Mouse (Mus musculus) CD4-positive helper T cell, adult 2 months (primary cell): ENCODE results near the gene Syce3.
A peak's percentile ranks its signal among the peaks of the same experiment; 100 is the strongest.

Source experiments
- DNase-seq: peaks from one replicate; pipeline ENCODE4 v3.0.0-alpha.2; 2012; ENCODE audit warnings: low read depth, missing footprints, low spot score

Syce3 gene

GRCm38 (mm10) chr15:89410118-89410517, at the start of gene Syce3:
TSS of gene Syce3 (minus strand) at chr15:89410503.
- DNase-seq, result no peak

GRCm38 (mm10) chr15:89459821-89460220, 49.5 kb upstream of the Syce3 start:
- DNase-seq, result no peak

GRCm38 (mm10) chr15:89458942-89459341, 48.6 kb upstream of the Syce3 start:
- DNase-seq, result no peak

GRCm38 (mm10) chr15:89455642-89456041, 45.3 kb upstream of the Syce3 start:
- no peak for DNase-seq

GRCm38 (mm10) chr15:89454857-89455256, 44.6 kb upstream of the Syce3 start:
- DNase-seq, result no peak

- DNase-seq, result no peak
Measured at GRCm38 (mm10) chr15:89453865-89454478, 43.7 kb upstream of the Syce3 start, which contains the start of gene Mapk8ip2. TSS of gene Mapk8ip2 (plus strand) at chr15:89453913.

GRCm38 (mm10) chr15:89452906-89453864, 42.9 kb upstream of the Syce3 start:
- DNase-seq, result peak; percentile 55

- no peak for DNase-seq
Measured at GRCm38 (mm10) chr15:89442486-89443070, 32.3 kb upstream of the Syce3 start.

- no peak for DNase-seq
Measured at GRCm38 (mm10) chr15:89435878-89436277, 25.6 kb upstream of the Syce3 start.

- DNase-seq, result no peak
Measured at GRCm38 (mm10) chr15:89434136-89434535, 23.8 kb upstream of the Syce3 start.

- no peak for DNase-seq
Measured at GRCm38 (mm10) chr15:89432946-89433345, 22.6 kb upstream of the Syce3 start.

GRCm38 (mm10) chr15:89431806-89432205, 21.5 kb upstream of the Syce3 start:
- no peak for DNase-seq

GRCm38 (mm10) chr15:89431271-89431670, 21.0 kb upstream of the Syce3 start:
- DNase-seq, result no peak

- DNase-seq, result peak; percentile 26
Measured at GRCm38 (mm10) chr15:89430771-89431170, 20.5 kb upstream of the Syce3 start.

- DNase-seq, result no peak
Measured at GRCm38 (mm10) chr15:89430341-89430740, 20.0 kb upstream of the Syce3 start.

GRCm38 (mm10) chr15:89429352-89430221, 19.3 kb upstream of the Syce3 start, which contains the start of the genes C730034F03Rik, Gm44502 and Chkb:
TSS of gene C730034F03Rik (plus strand) at chr15:89429589.
TSS of gene Gm44502 (minus strand) at chr15:89429696.
TSS of gene Chkb (minus strand) at chr15:89429908.
- DNase-seq, result peak; percentile 97

GRCm38 (mm10) chr15:89428821-89429351, 18.6 kb upstream of the Syce3 start:
- no peak for DNase-seq

GRCm38 (mm10) chr15:89428136-89428790, 18.0 kb upstream of the Syce3 start:
- DNase-seq, result peak; percentile 7

- no peak for DNase-seq
Measured at GRCm38 (mm10) chr15:89426716-89427115, 16.4 kb upstream of the Syce3 start.

GRCm38 (mm10) chr15:89425711-89426121, 15.4 kb upstream of the Syce3 start, which contains the start of gene Cpt1b:
TSS of gene Cpt1b (minus strand) at chr15:89425863.
- no peak for DNase-seq
